Mouse (Mus musculus): ENCODE measurements around the gene Gstt1. TPM values are rescaled to one million over a fixed set of nuclear protein-coding genes. Genes with fewer than 3 reads are reported as not detected.

Gene Gstt1
- polyA plus RNA-seq, 1 experiment from 2014 or later = 5.3 TPM

DNA sequence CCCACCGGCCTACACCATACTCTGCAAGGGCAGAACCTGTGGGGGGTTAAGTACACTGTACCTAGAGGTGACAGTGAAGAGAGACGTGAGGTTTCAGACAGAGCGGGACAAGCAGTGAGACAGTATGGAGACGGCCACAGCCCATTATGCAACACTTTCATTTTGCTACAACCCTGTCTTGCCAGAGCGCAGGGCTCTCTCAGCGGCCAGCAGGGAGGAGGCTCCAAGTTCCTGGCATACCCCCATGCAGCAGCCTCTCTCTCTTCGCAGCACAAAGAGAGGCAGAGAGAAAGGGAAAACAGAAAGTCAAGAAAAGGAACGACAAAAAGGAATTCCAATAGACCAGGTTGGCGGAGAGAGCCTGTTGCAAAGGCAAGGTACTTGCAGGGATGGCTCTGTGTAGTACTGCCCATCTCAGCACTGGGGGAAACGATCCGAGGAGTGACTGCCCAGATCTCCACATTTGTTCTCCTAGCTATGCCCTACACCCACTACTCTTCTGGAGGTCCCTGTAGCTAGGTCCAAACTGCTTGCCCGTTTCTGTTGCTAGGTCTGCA is 687 bp downstream of the Gstt1 start:
- no peak for ATAC-seq (ENCODE audit: extremely low read depth, insufficient number of reproducible peaks, low FRiP score, low TSS enrichment)
- Histone ChIP-seq H3K27ac (replicated peaks) (no peak overlapping the region; the same call in 1 of the 2 replicates), H3K4me3 (peak overlapping the region; percentile 56), H3K36me3 (no peaks in the 10 kb centered on the region), H3K9ac (peak overlapping the region; percentile 79), H3K9me3 (no peaks in the 10 kb centered on the region), H3K4me2 (peak overlapping the region; percentile 96), H3K4me1 (peaks cover 18% of the 10 kb centered on the region), H3K27me3 (replicated peaks) (peaks cover 25% of the 10 kb centered on the region)
- 1% methylated on average over 12 of the region's 12 CpGs for WGBS

DNA sequence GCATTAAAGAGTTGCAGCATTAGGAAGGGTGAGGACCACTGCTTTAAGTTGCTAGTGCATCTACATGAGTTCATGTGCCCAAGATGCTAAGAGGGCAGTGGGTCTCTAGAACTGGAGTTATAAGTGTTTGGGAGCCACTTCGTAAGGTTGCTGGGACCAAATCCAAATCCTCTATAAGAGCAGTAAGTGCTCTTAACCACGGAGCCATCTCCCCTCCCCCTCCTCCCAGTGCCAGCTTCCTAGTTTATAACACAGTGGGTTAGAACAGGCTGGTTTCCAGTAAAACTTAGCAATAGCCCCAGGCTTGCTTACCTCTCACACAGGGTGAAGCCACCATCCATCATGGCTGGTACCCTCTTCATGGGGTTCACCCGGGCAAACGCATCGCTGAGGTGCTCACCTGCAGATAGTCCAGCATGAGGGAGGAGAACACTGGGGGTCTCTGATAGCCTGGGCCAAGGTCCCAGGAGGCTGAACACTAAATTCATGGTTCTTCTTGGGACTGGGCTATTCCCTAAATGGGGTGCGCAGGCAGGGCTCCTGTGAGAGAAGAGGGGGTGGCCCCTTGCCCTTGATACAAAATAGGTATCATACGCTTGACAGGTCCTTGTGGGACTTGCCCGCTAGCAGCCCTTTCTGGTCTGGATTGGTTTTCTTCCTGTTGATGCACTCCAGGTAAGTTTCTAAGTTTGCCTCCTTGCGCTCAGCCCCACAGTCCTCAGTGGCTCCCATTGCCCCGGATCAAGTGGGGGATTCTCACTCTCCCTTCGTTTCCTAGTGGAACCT is 1.5 kb downstream of the Gstt1 start:
- Histone ChIP-seq H3K4me2 (peak overlapping the region; percentile 96), H3K4me1 (peaks cover 18% of the 10 kb centered on the region), H3K27me3 (replicated peaks) (peaks cover 25% of the 10 kb centered on the region), H3K4me3 (peak overlapping the region; percentile 56), H3K27ac (replicated peaks) (no peak overlapping the region), H3K9ac (peak overlapping the region; percentile 79), H3K9me3 (no peaks in the 10 kb centered on the region), H3K36me3 (no peaks in the 10 kb centered on the region)
- ATAC-seq (ENCODE audit: extremely low read depth, insufficient number of reproducible peaks, low FRiP score, low TSS enrichment) = no peak
- WGBS = 37% methylated on average over 11 of the region's 11 CpGs

DNA sequence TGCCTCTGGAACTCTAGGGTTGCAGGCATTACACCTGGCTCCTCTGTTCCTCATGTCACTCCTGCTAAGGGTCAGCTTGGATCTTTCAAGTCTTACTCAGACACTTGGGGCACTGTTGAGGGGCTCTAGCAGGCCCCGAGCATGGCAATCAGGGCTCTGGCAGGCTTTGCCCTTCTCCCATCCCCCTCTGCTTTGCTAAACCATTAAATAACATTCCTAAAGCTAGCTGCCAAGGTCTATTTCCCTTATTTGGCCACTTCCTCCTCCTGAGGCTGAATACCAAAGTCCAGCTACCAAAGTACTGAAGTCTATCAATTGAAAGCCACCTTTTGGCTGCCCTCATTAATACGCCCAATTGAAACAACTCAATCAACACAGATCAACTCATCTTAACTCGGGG is 3.5 kb downstream of the Gstt1 start:
- Histone ChIP-seq H3K9ac (no peak overlapping the region), H3K9me3 (no peaks in the 10 kb centered on the region), H3K27me3 (replicated peaks) (peaks cover 14% of the 10 kb centered on the region; the same call in 1 of the 2 replicates), H3K27ac (replicated peaks) (no peak overlapping the region), H3K36me3 (no peaks in the 10 kb centered on the region), H3K4me2 (no peak overlapping the region), H3K4me3 (no peak overlapping the region), H3K4me1 (peaks cover 18% of the 10 kb centered on the region)
- WGBS = 37% methylated on average over 3 of the region's 3 CpGs
- ATAC-seq (ENCODE audit: extremely low read depth, insufficient number of reproducible peaks, low FRiP score, low TSS enrichment) = no peak

DNA sequence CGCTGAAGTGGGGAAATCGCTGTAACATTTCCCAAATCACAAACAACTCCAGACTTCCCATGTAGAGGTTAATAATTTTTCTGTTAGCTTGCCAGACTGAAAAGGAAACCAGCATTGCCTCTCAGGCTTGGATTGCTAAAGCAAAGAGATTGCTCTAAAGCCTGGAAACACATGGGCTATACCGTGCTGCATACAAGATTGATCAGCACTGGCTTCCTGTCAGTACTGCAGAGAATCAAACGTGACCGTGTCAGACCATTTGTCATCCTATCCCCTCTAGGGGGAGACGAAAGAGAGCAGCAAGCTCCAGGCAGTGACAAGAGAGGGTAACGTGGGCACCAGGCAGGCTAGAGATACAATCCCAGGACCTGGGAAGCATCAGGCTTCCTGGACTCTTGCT is 7.6 kb downstream of the Gstt1 start:
- no peak for ATAC-seq (ENCODE audit: extremely low read depth, insufficient number of reproducible peaks, low FRiP score, low TSS enrichment)

DNA sequence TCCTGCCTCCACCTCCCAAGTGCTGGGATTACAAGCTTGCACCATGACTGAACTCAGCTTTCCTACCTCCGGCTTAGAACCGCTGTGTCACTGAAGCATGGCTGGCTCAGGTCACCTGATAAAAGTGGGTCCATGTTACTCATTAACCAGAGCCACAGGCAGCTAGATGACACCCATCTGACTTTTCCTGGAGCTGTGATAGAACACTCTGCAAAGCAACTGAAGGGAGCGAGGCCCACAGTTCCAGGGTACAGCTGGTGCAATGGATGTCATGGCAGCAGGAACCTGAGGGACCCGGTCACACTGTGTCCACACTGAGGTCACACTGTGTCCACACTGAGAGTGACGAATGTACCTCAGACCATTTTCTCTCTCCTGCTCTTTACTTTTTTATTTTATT is 8.5 kb downstream of the Gstt1 start:
- Histone ChIP-seq H3K9me3 (no peaks in the 10 kb centered on the region), H3K27ac (replicated peaks) (no peak overlapping the region), H3K4me3 (no peak overlapping the region), H3K27me3 (replicated peaks) (no peaks in the 10 kb centered on the region; the same call in 1 of the 2 replicates), H3K36me3 (no peaks in the 10 kb centered on the region), H3K9ac (no peak overlapping the region), H3K4me1 (peaks cover 2% of the 10 kb centered on the region; the same call in 1 of the 2 replicates), H3K4me2 (no peak overlapping the region)
- no peak for ATAC-seq (ENCODE audit: extremely low read depth, insufficient number of reproducible peaks, low FRiP score, low TSS enrichment)
- WGBS = 84% methylated on average over 5 of the region's 5 CpGs

More for the DNA sequence above, 7.6 kb downstream of the Gstt1 start:
- H3K4me3 ChIP-seq = no peak overlapping the region
- no peak overlapping the region for H3K27ac ChIP-seq (replicated peaks)
- H3K4me2 ChIP-seq = no peak overlapping the region
- 17% methylated on average over 7 of the region's 7 CpGs for WGBS
- H3K36me3 ChIP-seq = no peaks in the 10 kb centered on the region
- H3K4me1 ChIP-seq = peaks cover 5% of the 10 kb centered on the region; the same call in 1 of the 2 replicates
- no peak overlapping the region for H3K9ac ChIP-seq
- H3K27me3 ChIP-seq (replicated peaks) = peaks cover 2% of the 10 kb centered on the region; the same call in 1 of the 2 replicates
- no peaks in the 10 kb centered on the region for H3K9me3 ChIP-seq

DNA sequence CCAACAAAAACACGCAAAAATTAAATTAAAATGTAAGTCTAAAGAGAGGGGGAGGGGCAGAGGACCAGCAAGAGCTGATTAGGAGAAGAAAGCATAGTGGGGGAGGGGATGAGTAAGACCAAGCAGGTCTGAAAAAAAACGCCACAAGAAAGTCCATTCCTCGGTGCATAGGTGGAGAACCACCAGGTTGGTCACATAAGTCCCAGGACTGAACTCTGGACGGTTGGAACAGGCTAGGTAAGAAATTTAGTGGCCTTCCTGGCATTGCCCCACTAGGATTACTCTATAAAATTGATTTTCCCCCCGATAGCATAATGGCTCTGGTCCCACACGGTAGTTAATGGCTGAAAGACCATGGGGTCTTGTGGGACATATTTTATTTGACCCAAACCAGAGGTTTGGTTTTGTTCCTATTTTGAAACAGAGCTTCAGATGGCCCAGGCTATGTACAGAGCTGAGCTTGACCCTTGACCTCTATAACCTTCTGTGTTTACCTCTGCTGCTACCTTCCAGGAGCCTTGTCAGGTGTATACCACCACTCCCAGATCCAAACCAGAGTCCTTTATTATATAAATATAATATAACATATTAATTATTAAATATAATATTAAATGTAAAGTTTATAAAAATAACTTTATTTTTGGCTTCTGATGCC is 9.2 kb downstream of the Gstt1 start:
- no peak for ATAC-seq (ENCODE audit: extremely low read depth, insufficient number of reproducible peaks, low FRiP score, low TSS enrichment)
- H3K9me3 ChIP-seq = no peaks in the 10 kb centered on the region
- H3K4me2 ChIP-seq = no peak overlapping the region
- H3K4me3 ChIP-seq = no peak overlapping the region
- no peaks in the 10 kb centered on the region; the same call in 1 of the 2 replicates for H3K27me3 ChIP-seq (replicated peaks)
- WGBS = 65% methylated on average over 6 of the region's 6 CpGs
- no peaks in the 10 kb centered on the region for H3K4me1 ChIP-seq
- no peak overlapping the region for H3K27ac ChIP-seq (replicated peaks)
- no peaks in the 10 kb centered on the region for H3K36me3 ChIP-seq
- no peak overlapping the region for H3K9ac ChIP-seq

DNA sequence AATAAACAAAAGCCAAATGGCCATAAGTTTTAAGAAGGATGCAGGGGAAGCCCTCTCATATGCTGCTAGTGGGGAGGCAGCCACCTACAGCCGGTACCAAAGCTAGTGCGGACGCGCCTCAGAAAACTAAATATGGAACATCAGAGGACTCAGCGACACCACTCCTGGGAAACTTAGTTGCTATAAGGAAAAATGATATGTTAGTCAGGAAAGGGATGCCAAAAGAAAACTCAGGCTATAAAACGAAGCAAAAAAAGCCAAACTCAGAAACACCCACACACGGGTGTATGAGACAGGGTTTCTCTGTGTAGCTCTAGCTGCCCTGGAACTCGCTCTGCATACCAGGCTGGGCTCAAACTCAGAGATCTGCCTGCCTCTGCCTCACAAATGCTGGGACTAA is 10.1 kb downstream of the Gstt1 start:
- Histone ChIP-seq H3K27ac (replicated peaks) (no peak overlapping the region), H3K4me1 (no peaks in the 10 kb centered on the region), H3K36me3 (no peaks in the 10 kb centered on the region), H3K9me3 (no peaks in the 10 kb centered on the region), H3K9ac (no peak overlapping the region), H3K4me2 (no peak overlapping the region), H3K27me3 (replicated peaks) (peaks cover 4% of the 10 kb centered on the region; the same call in 1 of the 2 replicates), H3K4me3 (no peak overlapping the region)
- ATAC-seq (ENCODE audit: extremely low read depth, insufficient number of reproducible peaks, low FRiP score, low TSS enrichment) = no peak
- 84% methylated on average over 8 of the region's 8 CpGs for WGBS

DNA sequence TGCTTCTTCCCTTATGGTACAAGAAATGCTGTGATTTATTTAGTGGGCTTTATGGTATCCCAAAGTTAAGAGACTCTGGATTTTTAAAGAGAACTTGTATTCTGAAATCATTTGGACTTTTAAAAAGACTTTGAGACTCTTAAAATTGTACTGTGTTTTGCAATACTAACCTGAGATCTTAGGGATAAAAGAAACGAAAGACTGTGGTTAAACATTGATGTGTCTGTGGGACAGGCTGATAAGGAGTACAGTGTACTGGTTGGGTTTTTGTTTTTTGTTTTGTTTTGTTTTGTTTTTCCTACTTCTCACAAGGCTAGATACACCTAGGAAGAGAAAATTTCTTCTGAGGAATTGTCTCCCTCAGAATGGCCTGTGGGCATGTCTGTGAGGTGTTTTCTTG is 12.9 kb downstream of the Gstt1 start:
- Histone ChIP-seq H3K27ac (replicated peaks) (no peak overlapping the region), H3K4me2 (no peak overlapping the region), H3K9ac (no peak overlapping the region), H3K4me3 (no peak overlapping the region), H3K4me1 (peaks cover 6% of the 10 kb centered on the region), H3K9me3 (no peaks in the 10 kb centered on the region), H3K36me3 (no peaks in the 10 kb centered on the region), H3K27me3 (replicated peaks) (peaks cover 14% of the 10 kb centered on the region)
- ATAC-seq (ENCODE audit: extremely low read depth, insufficient number of reproducible peaks, low FRiP score, low TSS enrichment) = no peak
- WGBS = 65% methylated on average over 1 of the region's 1 CpGs

DNA sequence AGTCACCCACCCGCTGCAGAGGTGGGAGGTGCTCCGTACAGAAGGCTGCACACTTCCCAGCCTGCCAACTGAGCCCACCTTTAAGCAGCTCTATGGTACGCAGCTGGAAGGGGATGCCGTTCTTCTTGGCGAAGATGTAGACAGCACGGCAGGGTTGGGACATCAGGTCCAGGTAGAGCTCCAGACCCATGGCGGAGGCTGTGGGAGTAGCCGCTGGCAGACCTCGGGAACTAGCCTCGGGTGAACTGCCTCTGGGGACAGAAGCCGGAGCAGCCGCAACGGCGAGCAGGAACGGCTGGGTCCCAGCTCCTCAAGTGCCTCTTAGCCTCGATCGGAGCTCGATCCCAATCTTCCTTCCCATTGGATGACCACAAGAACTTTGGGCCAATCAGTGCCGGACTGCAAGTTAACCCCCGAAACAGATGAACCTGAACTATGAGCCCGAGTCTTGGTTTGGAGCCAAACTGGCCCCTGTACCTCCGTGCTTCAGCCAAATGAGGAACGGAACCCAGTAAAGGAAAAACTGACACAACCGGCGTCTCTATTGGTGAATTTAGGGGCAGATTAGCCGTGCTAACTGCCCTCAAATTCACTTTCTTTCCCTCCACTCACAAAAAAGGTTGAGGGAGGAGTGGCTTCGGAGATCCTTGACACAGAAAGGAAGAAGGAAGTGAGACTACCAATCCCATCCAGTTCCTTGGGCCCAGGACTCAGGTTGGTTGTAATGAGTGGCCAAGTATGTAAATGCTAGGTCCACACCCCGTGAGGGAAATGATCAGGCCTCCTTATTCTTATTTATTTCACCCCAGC is 17.4 kb downstream of the Gstt1 start, which contains the start of the genes Gm20441 and Gstt3:
TSS of gene Gm20441 (minus strand) at position 186 of the 810 bp plus-strand sequence.
TSS of gene Gstt3 (minus strand) at position 646 of the 810 bp plus-strand sequence.
- Histone ChIP-seq H3K4me1 (peaks cover 9% of the 10 kb centered on the region), H3K4me2 (peak within 1 kb of the TSS; percentile 94), H3K27ac (replicated peaks) (no peak within 1 kb of the TSS), H3K9me3 (peaks cover 3% of the 10 kb centered on the region; the same call in 1 of the 2 replicates), H3K9ac (peak within 1 kb of the TSS; percentile 79), H3K27me3 (replicated peaks) (peaks cover 38% of the 10 kb centered on the region), H3K36me3 (no peaks in the 10 kb centered on the region), H3K4me3 (peak within 1 kb of the TSS; percentile 57)
- WGBS = under 1% methylated on average over 28 of the region's 28 CpGs
- peak; percentile 19; the same call in 1 of the 2 replicates for ATAC-seq (ENCODE audit: extremely low read depth, insufficient number of reproducible peaks, low FRiP score, low TSS enrichment)

DNA sequence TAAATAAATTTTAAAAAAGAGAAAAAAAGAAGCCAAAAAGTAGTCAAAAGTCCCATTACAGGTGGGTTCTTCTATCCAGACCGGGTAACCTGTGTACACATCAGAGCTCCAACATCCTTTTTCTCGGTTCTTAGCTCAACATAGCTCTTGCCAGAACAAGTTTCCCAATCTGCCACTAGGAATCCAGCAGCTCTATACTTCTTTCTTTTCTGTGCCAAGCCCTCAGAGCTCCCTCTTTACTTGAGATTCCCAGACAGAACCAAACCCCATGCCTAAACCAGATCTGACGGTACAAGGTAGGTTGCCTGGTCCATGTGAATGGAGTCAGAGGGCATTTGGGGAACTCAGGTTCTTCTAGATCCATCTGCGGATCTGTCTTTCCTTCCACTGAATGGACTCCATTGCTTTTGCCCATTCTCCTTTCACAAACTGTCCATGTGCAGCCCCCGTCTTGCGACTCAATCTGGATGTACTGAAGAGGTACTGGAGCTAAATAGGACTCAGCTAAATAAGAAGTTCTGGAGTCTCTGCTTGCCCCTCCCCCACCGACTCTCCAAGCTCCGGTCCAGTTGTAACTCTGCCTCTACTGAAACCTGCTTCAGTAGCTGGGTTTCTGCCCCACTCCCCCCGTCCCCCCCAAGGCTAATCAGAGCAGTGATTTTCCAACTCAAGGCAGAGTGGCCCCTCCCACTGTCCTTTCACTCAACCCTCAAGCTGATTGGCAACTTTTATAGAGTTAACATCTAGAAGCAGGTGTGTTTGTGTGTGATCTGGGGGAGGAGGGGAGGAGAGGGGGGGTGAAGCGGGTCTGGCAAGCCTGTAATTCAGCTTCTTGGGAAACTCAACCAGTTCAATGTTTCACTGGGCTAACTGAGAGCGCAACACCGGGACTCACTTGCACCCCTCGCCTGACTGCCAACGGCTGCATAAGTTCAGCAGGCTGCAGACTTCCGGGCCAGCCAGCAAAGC is 18.9 kb downstream of the Gstt1 start:
- H3K4me2 ChIP-seq = peak overlapping the region; percentile 94
- H3K9me3 ChIP-seq = peaks cover 3% of the 10 kb centered on the region; the same call in 1 of the 2 replicates
- H3K4me1 ChIP-seq = peaks cover 9% of the 10 kb centered on the region
- no peak overlapping the region for H3K27ac ChIP-seq (replicated peaks)
- peak overlapping the region; percentile 57; the same call in 1 of the 2 replicates for H3K4me3 ChIP-seq
- peaks cover 42% of the 10 kb centered on the region for H3K27me3 ChIP-seq (replicated peaks)
- H3K9ac ChIP-seq = no peak overlapping the region
- 34% methylated on average over 15 of the region's 15 CpGs for WGBS
- ATAC-seq (ENCODE audit: extremely low read depth, insufficient number of reproducible peaks, low FRiP score, low TSS enrichment) = no peak
- H3K36me3 ChIP-seq = no peaks in the 10 kb centered on the region
